Mouse (Mus musculus): ENCODE results near the gene Xylt1. TPM values are rescaled to one million over a fixed set of nuclear protein-coding genes. Genes with fewer than 3 reads are reported as not detected.
A peak's percentile ranks its signal among the peaks of the same experiment; 100 is the strongest.

The Xylt1 gene
- total RNA-seq (2021): 1 to 10 TPM; 6.9 to 8.6 TPM
- long read RNA-seq, experiment 1: 0 reads
- long read RNA-seq, experiment 2: 0 reads

DNA sequence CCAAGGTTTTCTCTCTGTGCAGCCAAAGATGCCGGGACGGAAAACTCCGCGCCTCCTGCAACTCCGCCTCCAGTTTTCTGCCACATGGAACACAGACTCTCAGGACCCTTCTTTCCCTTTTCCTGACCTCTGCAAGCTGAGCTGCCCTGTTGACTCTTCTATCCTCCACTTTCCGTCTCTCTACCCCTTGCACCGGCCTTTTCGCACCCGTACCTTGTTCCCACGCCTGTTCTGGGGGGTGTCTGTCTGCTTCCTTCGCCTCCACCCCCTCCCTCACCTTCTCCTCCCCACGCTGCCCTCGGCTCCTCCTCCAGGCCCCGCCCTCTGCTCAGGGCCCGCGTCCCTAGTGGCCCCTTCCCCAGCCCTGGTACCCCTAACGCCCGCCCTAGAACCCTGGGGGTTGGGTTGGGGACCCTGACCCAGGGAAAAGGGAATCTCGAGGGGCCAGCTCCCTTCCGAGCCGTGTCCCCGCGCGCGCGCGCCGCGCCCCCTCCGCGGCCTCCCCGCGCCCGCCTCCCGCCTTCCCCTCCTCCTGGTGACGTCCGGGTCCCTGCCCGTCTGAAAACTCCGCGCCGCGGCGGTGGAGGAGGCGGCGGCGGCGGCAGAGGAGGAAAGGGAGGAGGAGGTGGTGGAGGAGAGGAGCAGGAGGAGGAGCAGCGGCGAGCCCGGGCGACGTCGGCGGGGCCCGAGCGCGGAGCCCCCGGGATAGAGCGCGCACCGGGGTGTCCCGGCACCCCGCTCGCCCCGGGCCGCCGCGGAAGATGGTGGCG, at the start of gene Xylt1:
Gene Xylt1 (plus strand): TSS at position 562 of the 770 bp plus-strand sequence.
- peak; percentile 77 for DNase-seq

DNA sequence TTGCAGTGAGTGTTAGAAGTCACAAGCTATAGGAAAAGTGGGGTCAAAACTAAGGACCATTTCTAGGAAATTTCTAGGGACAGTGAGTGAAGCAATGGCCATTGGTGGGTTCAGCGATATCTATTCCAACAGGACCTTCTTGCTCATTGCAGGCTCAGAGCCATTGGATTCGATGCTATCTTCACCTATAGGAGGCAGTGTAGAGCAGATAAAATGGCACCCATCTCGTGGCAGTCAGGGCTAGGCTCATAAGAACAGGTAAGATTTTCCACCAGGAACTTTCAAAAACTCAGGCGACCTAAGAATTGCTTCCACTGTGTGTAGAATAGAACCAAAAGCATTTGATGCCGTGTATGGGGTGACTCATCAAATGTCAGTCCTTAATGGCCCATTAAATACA, 46.8 kb upstream of the Xylt1 start:
- no peak for DNase-seq

DNA sequence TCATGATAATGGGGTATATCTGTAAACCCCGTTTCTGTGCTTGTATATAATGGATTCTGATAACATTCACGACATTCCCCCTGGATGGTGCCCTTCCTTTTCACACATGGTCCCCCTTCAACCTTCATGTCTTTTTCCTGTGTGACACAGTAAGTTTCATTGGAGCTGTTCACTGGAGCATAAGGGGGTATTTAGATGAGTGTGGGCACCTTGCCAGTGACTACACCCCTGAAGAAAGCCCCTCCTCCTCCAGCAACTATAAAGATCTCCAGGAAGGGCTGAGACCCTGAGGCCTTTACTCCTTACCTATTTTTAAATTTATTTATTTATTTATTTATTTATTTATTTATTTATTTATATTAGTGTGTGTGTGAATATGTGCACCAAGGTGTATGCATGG, 24.5 kb upstream of the Xylt1 start:
- no peak for DNase-seq

DNA sequence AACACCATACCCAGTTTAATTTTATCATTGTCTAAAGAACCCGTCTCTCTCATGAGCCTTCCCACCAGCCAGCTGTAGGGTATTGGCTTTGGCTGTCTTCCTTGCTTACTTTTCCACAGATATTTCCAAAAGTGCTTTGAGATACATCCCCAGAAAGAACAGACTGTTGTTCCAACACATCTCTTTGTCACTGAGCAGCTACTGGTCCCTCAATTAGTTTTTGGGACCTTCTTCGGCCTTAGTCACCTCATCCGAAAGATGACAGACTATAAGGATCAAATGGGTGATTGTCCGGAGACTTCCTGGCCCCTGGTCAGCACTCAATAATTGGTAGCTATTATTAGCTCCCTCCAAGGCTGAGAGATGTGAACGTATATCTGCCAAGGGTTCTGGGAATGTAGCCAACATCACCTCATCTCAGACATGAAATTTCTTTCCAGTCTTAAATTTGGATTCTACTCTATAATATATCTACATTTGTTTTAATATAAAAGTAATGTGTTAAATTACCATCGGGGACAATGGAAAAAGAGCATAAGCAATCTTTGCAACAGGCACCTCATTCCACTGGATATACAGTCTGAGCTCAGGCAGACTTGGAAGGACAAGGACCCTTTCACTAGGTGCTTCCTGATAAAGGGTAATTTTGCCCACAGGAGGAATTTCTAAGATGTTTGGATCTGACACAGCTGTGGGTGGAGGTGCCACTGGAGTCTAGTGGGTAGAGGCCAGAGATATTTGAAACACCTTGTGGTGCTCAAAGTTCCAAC, 23.2 kb upstream of the Xylt1 start:
- no peak for DNase-seq

DNA sequence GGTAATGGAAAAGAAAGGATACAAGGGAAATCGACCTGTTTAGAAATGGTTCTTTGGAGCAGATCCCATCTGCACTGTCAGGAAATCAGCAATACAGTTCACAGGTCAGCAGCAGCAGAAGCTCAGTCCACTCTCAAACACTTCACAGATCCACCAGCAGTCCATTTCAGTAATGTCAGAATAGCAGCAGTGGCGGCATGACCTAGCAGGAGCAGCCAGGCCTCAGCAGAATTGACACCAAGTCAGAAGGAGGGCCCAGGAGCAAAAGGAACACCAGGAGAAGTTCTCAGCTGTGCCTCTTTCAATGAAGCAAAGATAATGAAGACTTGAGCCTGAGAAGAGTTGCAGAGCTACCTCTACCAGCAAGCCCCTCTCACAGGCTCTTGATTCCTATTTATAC, 19.5 kb upstream of the Xylt1 start:
- DNase-seq: no peak

DNA sequence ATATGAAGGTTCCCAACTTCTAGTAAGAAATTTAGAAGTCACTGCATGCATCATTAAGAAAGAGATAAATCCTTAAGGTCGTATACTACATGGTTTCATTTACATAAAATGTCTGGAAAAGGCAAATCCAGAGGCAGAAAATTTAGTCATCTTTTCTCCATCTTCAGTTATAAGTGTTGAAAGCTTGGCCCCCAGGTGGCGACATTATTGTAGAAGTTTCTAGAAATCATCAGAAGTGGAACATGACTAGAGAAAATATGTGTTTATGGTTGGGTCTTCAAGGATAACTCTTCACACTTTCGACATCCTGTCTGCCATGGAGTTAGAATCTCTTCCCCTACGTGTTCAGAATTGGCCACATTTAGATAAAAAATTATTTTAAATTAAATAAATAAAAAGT, 18.3 kb upstream of the Xylt1 start:
- DNase-seq: no peak

DNA sequence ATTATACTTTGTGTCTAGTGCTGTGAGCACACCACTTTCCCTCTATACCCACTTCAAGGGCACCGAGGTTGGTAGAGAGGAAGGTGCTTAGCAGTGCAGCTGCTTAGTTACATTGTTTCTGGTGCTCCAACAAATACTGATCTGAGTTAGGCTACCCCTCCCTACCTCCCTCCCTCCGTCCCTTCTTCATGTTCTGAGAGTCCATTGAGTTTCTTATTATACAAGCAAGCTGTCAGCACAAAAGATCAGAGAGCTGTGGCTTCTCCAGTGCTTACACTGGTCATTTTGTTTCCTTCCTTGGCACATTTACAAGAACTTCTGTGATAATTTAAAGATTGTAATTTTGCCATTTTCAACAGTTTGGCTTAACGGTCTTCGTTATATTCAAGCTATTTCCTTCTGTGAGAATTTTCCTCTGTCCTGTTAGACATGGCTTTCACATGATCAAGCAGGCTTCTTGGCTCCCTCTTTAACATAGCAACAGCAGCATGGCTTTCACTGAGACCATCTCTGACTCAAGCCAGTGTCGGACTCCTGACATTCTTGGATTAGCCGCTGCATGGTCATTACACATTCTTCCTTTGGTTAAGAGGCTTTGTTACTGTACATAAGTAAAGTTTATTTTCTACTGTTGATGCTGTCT, 12.0 kb upstream of the Xylt1 start:
- DNase-seq: no peak

DNA sequence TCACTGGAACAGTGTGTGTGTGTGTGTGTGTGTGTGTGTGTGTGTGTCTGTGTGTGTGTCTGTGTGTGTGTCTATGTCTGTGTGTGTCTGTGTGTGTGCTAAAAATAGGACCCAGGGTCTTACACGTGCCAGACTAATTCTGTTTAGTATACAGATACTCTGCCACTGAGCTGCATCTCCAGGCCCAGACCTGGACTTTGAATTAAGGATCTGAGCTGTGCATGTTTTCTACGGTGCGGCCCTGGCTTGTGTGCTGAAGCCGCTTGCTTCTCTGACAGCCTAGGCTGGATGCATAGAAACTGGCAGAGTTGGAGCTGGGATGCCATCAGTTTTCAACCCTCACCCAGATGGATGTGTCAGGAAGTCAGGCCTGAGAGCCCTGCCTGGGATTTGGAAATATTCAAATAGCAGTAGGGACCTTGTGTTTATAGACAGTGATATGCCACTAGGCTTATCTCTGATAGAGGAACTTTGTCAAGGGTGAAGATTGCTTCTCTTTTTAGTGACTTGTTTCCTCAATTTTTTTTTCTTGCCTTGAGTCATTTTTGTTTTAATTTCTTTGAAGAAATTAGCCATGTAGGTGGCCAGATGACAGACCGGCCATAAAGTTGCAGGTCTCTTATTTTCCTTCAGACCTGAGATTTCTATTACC, 11.4 kb upstream of the Xylt1 start:
- DNase-seq: no peak

DNA sequence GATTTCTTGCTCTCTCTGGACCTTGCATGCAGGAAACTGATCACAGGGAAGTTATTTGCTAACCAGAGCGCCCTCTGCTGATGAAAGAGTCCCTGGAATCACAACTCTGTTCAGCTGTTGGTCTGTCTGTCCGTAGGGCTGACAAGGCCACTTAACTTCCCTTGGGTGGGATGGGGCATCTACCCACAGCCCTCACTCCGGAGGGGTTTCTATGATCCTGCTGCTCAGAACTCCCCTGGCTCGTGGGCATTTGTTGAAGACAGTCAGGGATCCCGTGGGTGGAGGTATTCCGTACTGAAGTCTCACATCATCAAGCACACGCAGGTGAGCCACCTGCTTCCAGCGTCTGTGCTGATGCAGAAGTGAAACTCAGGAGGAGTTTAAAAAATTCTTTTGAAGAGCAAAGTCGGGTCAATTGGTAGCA, 4.9 kb upstream of the Xylt1 start:
- DNase-seq: peak; percentile 69

DNA sequence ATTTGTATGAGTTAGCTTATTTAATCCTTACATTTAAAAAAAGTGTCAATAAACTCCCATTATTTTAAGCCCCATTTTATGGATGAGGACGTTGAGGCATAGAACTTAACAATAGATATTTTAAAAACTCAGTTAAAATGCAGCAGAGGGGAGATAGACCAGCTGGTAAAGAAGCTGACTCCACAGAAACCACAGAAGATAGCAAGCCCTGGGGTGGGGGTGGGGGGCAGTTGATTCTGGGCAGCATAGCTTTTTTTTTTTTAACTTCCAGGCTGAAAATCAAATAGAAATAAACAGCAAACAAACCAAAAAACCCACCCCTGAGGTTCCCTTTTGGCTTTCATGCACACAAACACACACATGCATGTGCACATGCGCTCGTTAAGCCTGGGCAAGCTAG, 3.6 kb upstream of the Xylt1 start:
- DNase-seq: no peak

DNA sequence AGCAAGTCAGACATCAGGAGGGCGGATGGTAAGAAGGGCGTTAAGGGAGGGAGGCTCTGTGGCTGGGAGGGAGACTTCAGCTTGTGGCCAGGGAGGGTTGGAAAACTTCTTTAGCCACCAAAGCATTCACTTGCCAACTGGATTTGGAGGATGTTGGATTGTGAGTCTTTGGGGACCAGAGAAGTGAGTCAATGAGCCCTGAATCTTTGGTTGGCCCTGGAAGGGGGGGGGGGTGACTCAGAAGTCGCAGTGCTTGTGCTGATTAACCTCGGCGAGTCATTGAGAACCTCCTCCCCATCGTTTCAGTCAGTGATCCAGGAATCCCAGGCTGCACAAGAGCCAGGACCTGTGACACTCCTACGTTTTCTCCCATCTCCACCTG, 752 bp upstream of the Xylt1 start:
- no peak for DNase-seq

DNA sequence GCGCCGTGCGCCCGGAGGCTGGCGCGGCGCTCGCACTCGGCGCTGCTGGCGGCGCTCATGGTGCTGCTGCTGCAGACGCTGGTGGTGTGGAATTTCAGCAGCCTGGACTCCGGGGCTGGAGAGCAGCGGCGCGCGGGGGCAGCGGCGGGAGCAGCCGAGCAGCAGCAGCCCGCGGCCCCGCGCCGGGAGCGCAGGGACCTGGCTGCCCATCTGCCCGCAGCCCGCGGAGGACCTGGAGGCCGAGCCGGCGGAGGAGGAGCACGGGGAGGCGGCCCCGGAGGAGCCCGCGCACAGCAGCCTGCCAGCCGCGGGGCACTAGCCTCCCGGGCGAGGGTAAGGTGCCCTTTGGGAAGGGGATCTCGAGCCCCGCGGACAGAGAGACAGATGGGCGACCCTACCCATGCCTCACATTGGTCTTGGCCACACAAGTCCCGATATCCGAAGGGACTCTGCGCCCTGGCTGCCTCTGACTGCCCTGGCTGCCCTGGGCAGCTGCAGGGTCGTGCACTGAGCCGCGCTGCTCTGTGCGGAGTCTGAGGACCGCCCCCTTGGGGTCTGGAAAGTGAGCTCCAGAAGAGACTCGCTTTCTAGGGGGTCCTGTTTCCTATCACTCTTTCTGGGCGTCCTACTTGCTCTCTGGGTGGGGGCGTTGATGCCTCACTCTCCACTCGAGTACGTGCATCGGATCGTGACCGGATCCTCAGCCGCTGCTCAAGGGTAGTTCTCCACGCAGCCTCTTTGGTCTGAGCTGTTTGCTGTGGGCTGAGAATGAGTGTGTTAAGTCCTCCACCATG, 606 bp downstream of the Xylt1 start:
- peak; percentile 64 for DNase-seq

DNA sequence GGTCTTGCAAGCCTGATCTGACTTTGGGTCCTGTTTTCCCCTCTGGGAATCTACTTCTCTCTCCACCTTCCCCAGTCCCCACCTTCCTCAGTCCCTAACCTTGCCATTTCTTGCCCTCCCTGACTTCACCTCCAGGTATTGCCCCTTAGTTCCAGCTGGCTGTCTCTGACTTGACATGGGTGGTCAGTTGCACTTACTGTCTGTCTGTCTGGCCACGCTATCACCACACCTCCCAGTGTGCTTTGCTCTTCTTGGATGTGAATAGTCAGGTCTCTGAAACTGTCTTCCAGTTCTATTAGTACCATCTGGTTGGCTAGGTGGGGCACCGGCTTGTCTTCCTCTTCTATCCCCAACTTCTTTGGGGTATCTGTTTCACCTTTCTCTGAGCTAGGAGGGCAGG, 1.2 kb downstream of the Xylt1 start:
- no peak for DNase-seq

DNA sequence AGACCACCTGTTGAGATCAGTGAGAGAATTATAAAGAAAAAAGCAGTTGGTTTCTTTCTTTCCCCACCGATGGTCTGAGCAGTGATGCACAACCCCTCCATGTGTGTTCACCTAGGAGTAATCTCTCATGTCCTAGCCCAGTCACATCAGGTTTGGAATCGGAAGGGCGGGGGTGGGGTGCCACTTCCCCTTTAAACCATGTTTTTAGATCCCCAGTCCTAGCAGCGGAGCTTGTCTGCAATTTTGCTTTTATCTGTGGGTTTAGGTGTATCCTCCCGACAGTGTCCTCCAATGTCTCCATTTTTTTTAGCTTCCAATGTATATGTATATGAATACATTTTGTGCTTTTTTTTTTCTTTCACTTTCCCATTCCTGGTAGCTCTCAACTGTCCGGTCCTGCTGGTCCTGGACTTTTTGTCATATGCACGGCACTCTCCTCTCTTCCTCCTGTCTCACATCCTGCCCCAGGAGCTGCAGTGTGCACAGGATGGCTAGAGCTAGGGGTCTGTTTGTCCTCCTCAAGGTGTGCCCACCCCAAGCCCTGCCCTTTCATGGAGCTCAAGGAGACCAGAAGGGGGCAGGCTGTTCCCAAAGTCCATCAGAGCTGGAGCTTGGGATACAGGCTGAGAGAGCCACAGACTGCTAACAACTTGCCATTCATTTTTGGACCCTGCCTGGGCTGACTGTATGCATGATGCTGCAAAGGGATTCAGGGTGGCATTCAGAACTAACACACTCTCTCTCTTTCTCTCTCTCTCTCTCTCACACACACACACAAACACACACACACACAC, 2.6 kb downstream of the Xylt1 start:
- DNase-seq: peak; percentile 45

DNA sequence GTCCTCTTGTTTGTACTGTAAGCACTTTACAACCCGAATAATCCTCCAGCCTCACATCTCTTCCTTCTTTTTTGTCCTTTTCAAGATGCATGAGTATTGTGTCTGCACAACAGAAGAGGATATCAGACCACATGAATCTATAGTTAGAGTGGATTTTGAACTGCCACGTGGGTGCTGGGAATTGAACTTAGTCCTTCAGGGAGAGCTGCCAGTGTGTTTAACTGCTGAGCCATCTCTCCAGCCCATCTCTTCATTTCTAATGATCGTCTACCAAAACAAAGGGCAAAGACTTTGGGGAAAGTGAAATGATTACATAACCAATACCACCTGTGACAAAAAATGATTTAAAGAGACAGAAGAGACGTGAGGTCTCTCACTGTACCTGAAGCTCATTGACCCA, 5.6 kb downstream of the Xylt1 start:
- no peak for DNase-seq

DNA sequence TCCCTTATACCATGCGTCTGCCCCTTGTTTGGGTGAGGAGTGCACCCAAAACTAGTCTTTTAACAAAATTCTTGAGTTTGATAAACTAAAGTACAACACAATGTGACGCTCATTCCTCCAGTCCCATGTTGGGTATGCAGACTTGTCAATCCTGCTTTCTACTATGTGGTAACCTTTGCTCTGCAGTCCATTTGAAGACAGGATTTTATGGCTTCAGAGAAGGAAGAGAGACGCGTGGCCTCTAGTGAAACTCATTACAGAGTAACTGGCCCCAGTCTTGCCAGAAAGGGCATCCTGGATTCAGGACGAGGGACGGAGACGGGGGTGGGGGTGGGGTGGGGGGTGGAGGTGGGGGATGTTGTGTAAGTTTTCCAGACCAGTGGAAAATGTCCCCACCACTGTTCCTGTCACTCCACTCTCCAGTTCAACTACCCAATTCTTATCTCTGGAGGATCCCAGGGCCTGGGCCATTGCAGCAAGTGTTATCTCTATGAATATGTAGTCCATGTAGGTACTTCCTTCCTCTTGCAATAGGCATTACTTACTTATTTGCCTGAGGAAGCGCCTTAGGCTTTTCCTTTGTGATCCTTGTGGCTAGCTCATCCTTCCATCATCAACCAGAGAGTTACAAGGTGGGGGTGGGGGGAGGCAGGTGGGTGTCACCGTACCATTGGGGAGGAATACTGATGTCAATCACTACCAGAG, 7.7 kb downstream of the Xylt1 start:
- no peak for DNase-seq

DNA sequence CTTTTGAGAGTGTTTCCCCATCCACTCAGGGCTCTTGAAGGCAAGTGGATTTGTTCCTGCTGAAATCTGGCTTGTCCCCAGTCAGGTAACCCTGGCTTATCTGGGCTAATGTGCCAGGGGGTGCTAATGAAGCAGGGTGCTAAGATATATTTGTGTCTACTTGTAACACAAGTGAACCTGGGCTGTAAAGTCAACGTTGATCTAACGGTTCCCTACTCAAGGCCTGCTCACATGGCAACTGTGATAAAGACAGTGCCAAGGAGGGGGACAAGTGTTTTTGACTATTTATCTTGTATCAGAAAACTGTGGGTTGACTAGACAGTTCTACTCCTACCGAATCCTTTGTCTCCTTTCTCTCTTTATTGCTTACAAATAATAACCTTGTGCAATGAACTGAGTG, 8.3 kb downstream of the Xylt1 start:
- DNase-seq: no peak

DNA sequence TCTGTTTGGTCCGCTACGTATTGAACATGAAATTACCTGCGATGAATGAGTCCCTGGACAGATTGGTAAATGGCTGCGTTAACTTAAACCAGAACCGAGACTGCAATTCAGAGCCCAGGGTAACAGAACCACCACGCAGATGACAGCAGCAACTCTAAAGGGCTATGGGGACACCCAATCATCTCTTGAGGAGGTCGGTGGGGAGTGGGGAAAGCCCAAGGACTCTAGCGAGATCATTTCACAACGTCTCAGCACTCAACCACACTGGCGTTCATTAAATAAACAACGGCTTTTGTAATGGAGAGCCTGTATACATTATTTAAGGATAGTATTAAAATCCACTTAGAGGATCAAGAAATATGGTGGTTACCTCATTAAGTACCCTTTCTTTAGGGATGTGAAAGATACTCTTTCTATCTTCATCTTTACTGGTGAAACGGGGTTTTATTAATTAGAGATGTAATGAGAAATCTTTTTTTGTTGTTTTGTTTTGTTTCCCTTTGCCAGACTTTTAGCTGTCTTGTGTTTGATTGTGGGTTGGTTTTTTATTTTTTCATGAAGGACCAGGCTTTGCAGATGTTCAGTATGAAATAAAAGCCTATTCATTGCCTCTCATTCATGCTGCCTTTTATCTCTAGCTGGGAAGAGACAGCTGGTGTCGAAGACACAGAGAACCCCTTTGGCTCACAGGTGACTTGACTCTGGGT, 12.2 kb downstream of the Xylt1 start:
- no peak for DNase-seq

DNA sequence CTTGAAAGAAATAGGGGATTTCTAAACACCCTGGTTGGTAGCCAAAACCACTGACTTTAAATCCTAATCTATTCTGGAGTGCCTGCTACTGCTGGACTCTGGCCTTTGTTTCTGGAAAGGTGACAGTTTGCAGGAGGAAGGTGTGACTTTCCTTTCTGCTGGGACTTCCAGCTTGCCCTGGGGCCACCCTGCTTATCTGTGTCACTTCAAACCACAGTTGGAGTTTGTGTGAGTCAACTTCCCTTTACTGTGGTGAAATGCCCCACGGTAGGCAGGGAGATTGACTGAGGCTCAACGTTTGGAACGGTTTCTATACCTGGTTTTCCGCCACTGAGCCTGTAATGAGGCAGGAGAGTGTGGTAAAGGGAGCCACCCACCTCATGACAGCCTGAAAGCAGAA, 13.2 kb downstream of the Xylt1 start:
- no peak for DNase-seq

DNA sequence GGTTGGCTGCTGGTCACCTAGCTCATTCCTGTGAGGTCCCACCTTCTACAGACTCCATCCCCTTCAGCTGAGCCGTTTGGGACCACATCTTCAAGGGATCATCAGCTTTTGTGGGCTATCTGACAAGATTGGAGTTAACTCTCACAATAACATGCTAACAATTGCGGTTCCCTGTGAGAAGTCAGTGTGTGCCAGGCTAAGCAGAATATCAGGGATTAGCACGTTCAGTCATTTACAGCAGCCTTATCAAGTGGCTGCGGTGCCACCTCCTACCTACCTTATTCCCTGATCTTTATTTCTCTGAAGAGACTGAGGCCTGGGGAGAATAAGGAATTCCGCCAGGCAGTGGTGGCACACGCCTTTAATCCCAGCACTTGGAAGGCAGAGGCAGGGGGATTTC, 13.6 kb downstream of the Xylt1 start:
- no peak for DNase-seq
